ENCODE assay signal across 8 mouse cellular contexts in genomic region chr15:93518143-93518902, GRCm38 (mm10).
DNase-seq lines count a peak whose midpoint lies in the region; ATAC-seq lines count a peak whose summit lies in the region.

No protein-coding gene starts in this region.

- WGBS in embryonic facial prominence, embryonic 11.5 days: 4% methylated on average over 23 of the region's 23 CpGs
- WGBS in large intestine, adult 2 months: 1% methylated on average over 23 of the region's 23 CpGs
- 5% methylated on average over 23 of the region's 23 CpGs for WGBS in midbrain, embryonic 11.5 days

- no peaks in the 10 kb centered on the region for H3K4me1 ChIP-seq in embryonic facial prominence, embryonic 11.5 days (ENCODE audit: control insufficient read depth, insufficient read depth, low read length)
- peaks cover 12% of the 10 kb centered on the region; the same call in 1 of the 2 replicates for H3K4me1 ChIP-seq in midbrain, embryonic 11.5 days (ENCODE audit: control insufficient read depth, insufficient read depth, low read length)

- no peak for ATAC-seq in embryonic facial prominence, embryonic 11.5 days (replicated peaks; ENCODE audit: insufficient number of reproducible peaks, low FRiP score, low TSS enrichment, low read depth)
- ATAC-seq in midbrain, embryonic 11.5 days (ENCODE audit: low FRiP score): no peak; the same call in 1 of the 2 replicates

- intact Hi-C loops in heart, postnatal 25 days (cut with DNase I): loop anchor here (10.0 kb wide), 1 partner anchor 696 kb away; no protein-coding TSS in a partner anchor

- peak; percentile 12 for DNase-seq in cerebellum, adult 9-11 months
- DNase-seq in cerebellum, postnatal 4 days (ENCODE audit: low spot score in 2 of 2): no peak
- peak; percentile 53 for DNase-seq in embryonic facial prominence, embryonic 11.5 days (ENCODE audit: low spot score)
- peak; percentile 51 for DNase-seq in heart, postnatal 25 days (ENCODE audit: low spot score)
- peak; percentile 24 for DNase-seq in large intestine, adult 2 months (ENCODE audit: low read depth, low spot score)
- peak; percentile 90 for DNase-seq in midbrain, embryonic 11.5 days (ENCODE audit: low spot score, missing footprints)
- DNase-seq in left cerebral cortex, adult 18-20 months (ENCODE audit: low spot score in 2 of 2): no peak
- DNase-seq in right cerebral cortex, postnatal 25 days: no peak

- H3K36me3 ChIP-seq in embryonic facial prominence, embryonic 11.5 days (replicated peaks; ENCODE audit: control insufficient read depth, insufficient read depth, low read depth, low read length): no peaks in the 10 kb centered on the region
- H3K36me3 ChIP-seq in midbrain, embryonic 11.5 days (ENCODE audit: control insufficient read depth, insufficient read depth, low read length): no peaks in the 10 kb centered on the region

- H3K27me3 ChIP-seq in embryonic facial prominence, embryonic 11.5 days (ENCODE audit: control insufficient read depth, insufficient read depth, low read length): no peaks in the 10 kb centered on the region
- H3K27me3 ChIP-seq in midbrain, embryonic 11.5 days (ENCODE audit: control insufficient read depth, insufficient read depth, low read length): peaks cover 29% of the 10 kb centered on the region

- peak overlapping the region; percentile 72 for H3K9ac ChIP-seq in embryonic facial prominence, embryonic 11.5 days (replicated peaks; ENCODE audit: low read length)
- H3K9ac ChIP-seq in midbrain, embryonic 11.5 days (ENCODE audit: low read length): peak overlapping the region; percentile 64

- H3K9me3 ChIP-seq in embryonic facial prominence, embryonic 11.5 days (replicated peaks; ENCODE audit: control insufficient read depth, low read length): no peaks in the 10 kb centered on the region
- H3K9me3 ChIP-seq in midbrain, embryonic 11.5 days (ENCODE audit: control insufficient read depth, low read length): no peaks in the 10 kb centered on the region

- peak overlapping the region; percentile 71 for H3K4me3 ChIP-seq in embryonic facial prominence, embryonic 11.5 days (ENCODE audit: low read depth, low read length)
- peak overlapping the region; percentile 65 for H3K4me3 ChIP-seq in midbrain, embryonic 11.5 days (ENCODE audit: low read depth, low read length)

- peak overlapping the region; percentile 98 for H3K4me2 ChIP-seq in embryonic facial prominence, embryonic 11.5 days (ENCODE audit: low read depth, low read length)
- H3K4me2 ChIP-seq in midbrain, embryonic 11.5 days: peak overlapping the region; percentile 91

- H3K27ac ChIP-seq in embryonic facial prominence, embryonic 11.5 days (replicated peaks; ENCODE audit: low read depth, low read length): peak overlapping the region; percentile 65
- H3K27ac ChIP-seq in midbrain, embryonic 11.5 days (ENCODE audit: low read depth, low read length): no peak overlapping the region

Comparison
In these comparisons a context has a peak if more than half of its experiments do, and no peak if none do; other contexts are left out.
1. DNase-seq: peak in cerebellum, adult 9-11 months (single experiment), embryonic facial prominence, embryonic 11.5 days (single experiment), heart, postnatal 25 days (single experiment), large intestine, adult 2 months (single experiment) and midbrain, embryonic 11.5 days (single experiment); none in cerebellum, postnatal 4 days (0 of 2), left cerebral cortex, adult 18-20 months (0 of 2) and right cerebral cortex, postnatal 25 days (single experiment).